Mouse (Mus musculus): ENCODE data around the gene Jpt1.

DNA sequence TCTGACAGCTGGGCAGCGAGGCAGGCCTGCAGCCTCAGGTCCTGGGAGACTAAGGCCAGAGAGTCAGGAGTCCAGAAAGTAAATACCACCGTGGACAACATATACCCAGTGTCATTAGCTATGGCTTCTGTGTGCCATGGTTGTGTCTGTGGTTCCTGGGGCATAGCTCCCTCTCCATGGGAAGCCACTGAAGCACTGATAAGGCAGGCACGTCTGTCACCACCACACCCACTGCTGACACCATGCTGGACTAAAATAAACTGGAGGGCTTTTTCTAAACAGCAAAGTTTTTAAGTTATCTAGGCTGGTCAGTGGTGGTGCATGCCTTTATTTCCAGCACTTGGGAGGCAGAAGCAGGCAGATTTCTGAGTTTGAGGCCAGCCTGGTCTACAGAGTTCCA, 7.6 kb downstream of the Jpt1 start:
- TF ChIP-seq USF1 (IDR thresholded peaks at IDR 0.05; ENCODE audit: low read depth), result no peak
- no peak for TF ChIP-seq POLR2A (IDR thresholded peaks at IDR 0.05; ENCODE audit: insufficient read length, low read depth)
- TF ChIP-seq MAX (IDR thresholded peaks at IDR 0.05; ENCODE audit: low read depth), result no peak

Measured in myocyte (in vitro differentiated cells).